Mouse (Mus musculus): ENCODE data around the gene Spata16.

The Spata16 gene

DNA sequence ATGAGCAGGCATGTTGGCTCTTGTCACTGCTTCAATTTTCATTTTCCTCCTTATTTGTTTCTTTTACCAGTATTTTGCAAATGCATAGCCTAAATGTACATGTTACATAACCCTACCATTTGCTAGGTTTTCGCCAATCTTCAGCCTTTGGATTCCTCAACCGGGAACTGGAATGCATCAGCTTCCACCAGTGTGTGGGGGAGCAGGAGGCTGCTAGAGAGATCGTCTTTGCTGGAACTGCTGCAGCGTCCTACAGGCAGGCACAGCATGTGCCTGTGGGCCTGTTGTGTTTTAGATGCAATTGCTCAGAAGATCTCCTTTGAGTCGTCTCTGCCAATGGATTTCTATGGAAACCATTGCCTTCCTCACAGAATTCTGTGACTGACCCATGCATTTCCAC, 182.0 kb downstream of the Spata16 start:
- POLR2A ChIA-PET = interaction anchor here in 1 of 4 experiments (1.2 kb wide), 1 partner anchor 24 kb away, joined by 3 read pairs; no protein-coding TSS in a partner anchor
- CTCF ChIA-PET = no interaction called here

- POLR2A ChIA-PET = no interaction called here
- CTCF ChIA-PET = no interaction called here
Measured at GRCm38 (mm10) chr3:26826958-26827839, 189.8 kb downstream of the Spata16 start.

- ChIA-PET POLR2A (no interaction called here), CTCF (no interaction called here)
Measured at GRCm38 (mm10) chr3:26832954-26833353, 195.5 kb downstream of the Spata16 start.

- CTCF ChIA-PET = no interaction called here
- POLR2A ChIA-PET = interaction anchor here in 1 of 4 experiments (0.6 kb wide), 1 partner anchor 194 kb away, joined by 3 read pairs; no protein-coding TSS in a partner anchor
Measured at GRCm38 (mm10) chr3:26834178-26835050, 197.0 kb downstream of the Spata16 start.

- ChIA-PET POLR2A (interaction anchor here in 1 of 4 experiments (0.6 kb wide), 1 partner anchor 195 kb away, joined by 3 read pairs; no protein-coding TSS in a partner anchor), CTCF (no interaction called here)
Measured at GRCm38 (mm10) chr3:26835051-26835755, 197.8 kb downstream of the Spata16 start.

- CTCF ChIA-PET = no interaction called here
- POLR2A ChIA-PET = no interaction called here
Measured at GRCm38 (mm10) chr3:26845041-26845440, 207.6 kb downstream of the Spata16 start.

- POLR2A ChIA-PET = no interaction called here
- CTCF ChIA-PET = interaction anchor here in 1 of 4 experiments (0.5 kb wide), 1 partner anchor 563 kb away, joined by 3 read pairs; no protein-coding TSS in a partner anchor
Measured at GRCm38 (mm10) chr3:26847935-26848334, 210.5 kb downstream of the Spata16 start.

DNA sequence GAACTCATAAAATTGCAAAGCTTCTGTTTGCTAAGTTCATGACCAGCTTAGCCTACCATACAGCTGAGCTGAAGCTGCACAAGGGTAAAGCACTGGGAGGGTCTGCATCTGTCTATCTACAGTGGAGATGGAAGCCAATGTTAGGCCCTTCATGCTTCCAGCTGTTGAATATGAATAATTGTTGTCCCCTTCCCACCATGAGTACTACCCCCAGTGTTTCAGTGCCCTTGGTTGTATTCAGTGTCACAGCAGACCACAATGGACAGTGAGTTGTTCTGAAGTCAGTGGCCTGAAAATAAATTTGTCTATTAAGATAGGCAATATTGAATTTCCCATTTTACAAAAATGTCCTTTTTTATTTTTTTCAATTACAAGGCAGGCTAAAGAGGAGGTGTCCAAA, 212.8 kb downstream of the Spata16 start:
- POLR2A ChIA-PET = no interaction called here
- CTCF ChIA-PET = no interaction called here

DNA sequence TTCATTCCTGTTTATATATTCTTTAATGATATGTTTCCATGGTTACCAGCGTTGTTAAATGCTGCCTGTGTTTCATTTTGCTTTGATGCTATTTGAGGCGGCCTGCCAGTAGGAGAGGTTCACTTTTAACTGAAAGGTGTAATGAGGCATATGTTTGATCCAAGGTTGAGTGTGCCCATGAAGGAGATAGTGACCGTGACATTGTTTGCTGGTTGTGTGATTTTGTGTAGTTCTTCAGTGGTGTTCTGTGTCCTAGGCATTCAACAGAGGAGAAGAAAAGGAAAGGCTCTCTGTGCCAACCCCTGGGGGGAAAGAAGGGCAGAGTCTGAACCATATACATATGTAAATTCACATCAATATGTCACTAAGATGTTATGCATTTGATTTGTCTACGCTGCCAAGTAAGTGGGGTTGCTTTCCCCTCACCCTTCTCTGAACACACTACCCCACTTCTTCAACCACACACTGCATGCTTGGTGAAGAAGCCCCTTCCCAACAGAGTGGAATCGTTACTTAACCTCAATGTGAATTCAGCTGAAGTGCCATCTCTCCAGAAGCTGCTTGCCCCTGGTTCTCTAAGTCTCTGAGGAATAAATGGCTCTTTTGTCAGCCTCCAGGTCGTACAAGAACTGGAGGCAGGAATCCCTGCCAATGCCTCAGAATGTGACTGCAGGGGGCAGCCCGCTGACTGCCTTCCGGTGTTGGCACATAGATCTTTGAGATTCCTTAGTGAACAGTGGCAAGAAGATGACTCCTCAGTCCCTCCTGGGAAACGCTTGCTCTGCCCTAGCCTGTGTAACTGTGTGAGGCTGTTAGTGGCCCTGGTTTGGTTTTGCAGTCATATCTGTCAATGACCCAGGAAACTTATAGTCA, 213.5 kb downstream of the Spata16 start:
- POLR2A ChIA-PET = no interaction called here
- CTCF ChIA-PET = no interaction called here

DNA sequence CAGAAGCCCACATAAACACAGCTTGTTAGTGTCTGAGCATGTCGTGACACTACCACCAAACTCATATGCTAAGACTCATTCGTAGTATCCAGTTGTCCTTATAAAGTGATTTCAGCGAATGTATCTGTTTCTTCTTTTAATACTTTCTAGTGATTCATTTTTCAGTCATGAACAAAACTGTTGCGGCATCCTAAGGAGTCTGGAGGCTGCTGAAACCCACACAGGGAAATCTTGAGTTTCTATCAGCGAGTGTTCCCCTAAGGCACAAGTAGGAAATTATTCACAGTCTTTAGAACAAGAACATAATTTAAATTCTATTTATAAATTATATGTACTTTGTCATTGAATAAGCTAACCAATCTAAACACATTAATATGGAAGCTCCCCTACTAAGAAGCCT, 216.1 kb downstream of the Spata16 start:
- ChIA-PET POLR2A (no interaction called here), CTCF (interaction anchor here in 1 of 4 experiments (0.5 kb wide), 1 partner anchor 11 kb away, joined by 4 read pairs; no protein-coding TSS in a partner anchor)

GRCm38 (mm10) chr3:26874706-26875105, 237.3 kb downstream of the Spata16 start:
- POLR2A ChIA-PET = interaction anchor here in 1 of 4 experiments (0.6 kb wide), 1 partner anchor 410 kb away, joined by 5 read pairs; no protein-coding TSS in a partner anchor
- CTCF ChIA-PET = no interaction called here

DNA sequence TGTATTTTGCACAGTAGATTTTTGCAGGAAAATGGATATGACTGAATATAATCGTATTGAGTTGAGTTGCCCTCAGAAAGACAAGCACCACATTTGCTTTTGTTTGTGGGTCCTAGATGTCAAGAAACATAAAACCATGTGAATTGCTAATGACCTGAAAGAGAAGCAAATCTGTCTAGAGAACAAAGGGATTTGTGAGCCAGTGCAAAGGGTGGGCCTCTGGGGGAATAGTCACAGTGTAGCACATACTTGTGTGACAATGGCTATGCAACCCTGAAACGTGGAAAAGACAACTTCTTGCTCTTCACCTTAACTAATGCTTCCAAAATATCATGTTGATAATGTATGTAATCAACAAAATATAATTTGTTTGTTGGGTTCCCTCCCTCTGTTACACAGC, 239.9 kb downstream of the Spata16 start:
- CTCF ChIA-PET = no interaction called here
- POLR2A ChIA-PET = no interaction called here

GRCm38 (mm10) chr3:26916607-26917006, 279.2 kb downstream of the Spata16 start:
- ChIA-PET CTCF (no interaction called here), POLR2A (no interaction called here)

DNA sequence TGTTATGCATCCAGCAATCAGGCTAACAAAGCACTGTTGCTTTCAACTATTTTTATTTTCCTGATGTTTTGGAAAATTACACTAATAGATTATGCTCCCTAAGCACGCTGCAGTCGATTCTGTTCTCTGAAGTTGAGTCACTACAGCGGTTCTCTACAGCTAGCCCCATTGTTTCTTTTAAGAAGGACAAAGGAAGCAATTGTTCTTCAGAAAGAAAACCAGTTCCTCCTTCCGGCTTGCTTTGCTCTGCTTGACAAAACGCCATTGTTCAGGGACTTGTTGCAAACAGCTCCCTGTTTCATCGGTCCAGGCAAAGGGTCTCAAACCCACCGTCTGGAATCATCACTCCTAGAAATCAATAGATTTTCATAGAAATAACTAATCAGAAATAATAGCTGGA, 283.6 kb downstream of the Spata16 start:
- ChIA-PET POLR2A (interaction anchor here in 1 of 4 experiments (0.5 kb wide), 1 partner anchor 499 kb away, joined by 3 read pairs; no protein-coding TSS in a partner anchor), CTCF (interaction anchor here in 1 of 4 experiments (0.6 kb wide), 1 partner anchor 317 kb away, joined by 3 read pairs; no protein-coding TSS in a partner anchor)

- POLR2A ChIA-PET = no interaction called here
- CTCF ChIA-PET = interaction anchor here in 2 of 4 experiments (0.6 to 0.7 kb wide), 2 partner anchors 316 to 417 kb away, joined by 3 to 4 read pairs; no protein-coding TSS in a partner anchor
Measured at GRCm38 (mm10) chr3:26921576-26921975, 284.2 kb downstream of the Spata16 start.

- POLR2A ChIA-PET = interaction anchor here in 1 of 4 experiments (0.6 kb wide), 1 partner anchor 69 kb away, joined by 3 read pairs; no protein-coding TSS in a partner anchor
- CTCF ChIA-PET = no interaction called here
Measured at GRCm38 (mm10) chr3:26923391-26923790, 286.0 kb downstream of the Spata16 start.

DNA sequence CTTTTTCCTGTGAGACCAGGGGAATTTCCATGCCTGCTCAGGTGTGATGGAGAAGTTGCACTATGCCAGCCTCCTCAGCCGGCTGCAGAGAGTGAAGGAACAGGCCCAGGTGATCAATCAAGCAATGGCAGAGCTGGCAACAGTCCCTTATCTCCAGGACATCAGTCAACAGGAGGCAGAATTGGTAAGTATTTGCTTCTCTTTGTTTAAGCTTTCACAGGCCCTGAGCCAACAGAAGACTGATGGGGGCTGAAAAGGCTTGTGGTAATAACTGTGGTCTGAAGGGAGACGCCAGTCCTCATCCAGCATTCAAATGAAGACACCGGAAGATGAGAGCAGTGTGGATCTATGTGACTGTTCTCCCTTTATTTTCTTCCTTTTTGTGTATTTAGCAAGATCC, 286.8 kb downstream of the Spata16 start:
- ChIA-PET POLR2A (no interaction called here), CTCF (no interaction called here)

- POLR2A ChIA-PET = no interaction called here
- CTCF ChIA-PET = interaction anchor here in 1 of 4 experiments (0.6 kb wide), 1 partner anchor 269 kb away, joined by 4 read pairs; no protein-coding TSS in a partner anchor
Measured at GRCm38 (mm10) chr3:26933079-26933478, 295.7 kb downstream of the Spata16 start.
